Mouse (Mus musculus) lung, postnatal 0 days (tissue): Measurements from ENCODE around the gene Ddx27.

ENCODE experiments used
- CTCF ChIP-seq: IDR thresholded peaks from 2 replicates; pipeline ENCODE4 v1.5.1; 2016; ENCODE audit warnings: antibody characterized with exemption, mild to moderate bottlenecking
- EP300 ChIP-seq: IDR thresholded peaks from 2 replicates; pipeline ENCODE4 v1.6.1; 2016; ENCODE audit warnings: antibody characterized with exemption, mild to moderate bottlenecking, control low read depth

DNA sequence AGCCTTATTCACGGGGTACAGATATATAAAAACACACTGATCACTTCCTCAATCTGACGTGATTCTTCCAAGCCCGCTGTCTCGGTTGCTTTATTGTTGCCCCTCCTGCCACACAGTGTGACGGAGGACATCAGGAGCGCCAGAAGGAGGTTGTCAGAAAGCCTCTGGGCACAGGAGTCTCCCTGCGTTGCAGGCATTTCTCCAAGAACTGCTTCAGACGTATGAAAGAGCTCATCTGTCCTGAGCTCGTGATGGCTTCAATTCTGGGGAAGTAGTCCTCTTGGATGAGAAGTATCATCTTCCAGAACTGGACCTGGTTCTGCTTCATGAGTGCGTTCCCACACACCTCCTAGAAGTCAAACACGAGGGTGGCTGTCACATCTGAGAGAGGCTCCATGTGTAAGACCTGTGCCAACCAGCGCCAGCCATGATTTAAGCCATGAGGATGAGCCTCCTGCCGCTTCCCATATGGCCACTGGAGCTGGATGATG is 7.9 kb upstream of the Ddx27 start:
- TF ChIP-seq CTCF (no peak), EP300 (no peak)
